Mouse (Mus musculus): Measurements from ENCODE around the gene Rorb. TPM values are rescaled to one million over a fixed set of nuclear protein-coding genes. Genes with fewer than 3 reads are reported as not detected.

Rorb gene
- polyA plus RNA-seq, 1 experiment: 22.4 TPM

DNA sequence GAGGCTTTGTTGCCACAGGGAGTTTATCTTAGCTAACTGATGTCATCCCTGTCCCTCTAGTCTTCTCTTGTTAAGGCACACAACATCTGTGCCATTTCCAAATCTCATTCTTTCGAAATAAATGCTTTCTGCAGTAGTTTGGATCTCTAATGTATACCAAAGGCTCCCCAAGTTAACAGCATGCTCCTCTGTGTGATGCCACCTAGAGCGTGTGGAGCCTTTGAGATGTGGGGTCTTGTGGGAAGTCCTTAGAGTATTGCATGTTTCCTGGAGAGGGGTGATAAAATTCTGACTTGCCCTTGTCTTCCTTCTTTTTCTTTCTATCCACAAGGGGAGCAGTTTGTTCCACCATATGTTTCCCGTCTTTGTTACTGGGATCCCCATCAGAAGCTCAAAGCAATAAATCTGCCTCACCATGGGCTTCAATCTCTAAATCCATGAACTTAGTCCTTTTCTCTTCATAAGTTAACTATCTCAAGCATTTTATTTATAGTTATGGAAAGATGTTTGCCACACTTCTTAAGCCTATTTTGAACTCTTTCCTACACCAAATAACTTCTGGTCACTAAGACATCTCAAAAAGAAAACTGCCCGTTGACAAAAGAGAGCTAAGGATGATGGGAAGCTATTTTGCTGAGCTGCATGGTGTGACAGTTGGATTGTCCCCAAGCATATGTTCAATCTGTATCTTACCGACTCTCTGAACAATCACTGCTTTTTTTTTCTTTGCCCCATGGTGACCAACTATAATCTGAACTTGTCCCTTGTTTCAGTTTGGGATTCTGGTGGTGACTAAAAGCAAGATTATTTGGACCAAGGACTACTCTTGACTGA lies 76.3 kb downstream of the Rorb start:
- Histone ChIP-seq H3K4me3 (ENCODE audit: insufficient read depth, low read length) (no peak overlapping the region), H3K27ac (ENCODE audit: insufficient read depth, low read length) (no peak overlapping the region), H3K4me1 (ENCODE audit: control insufficient read depth, insufficient read depth, low read length) (no peaks in the 10 kb centered on the region)
- TF ChIP-seq POLR2A (IDR thresholded peaks at IDR 0.05; ENCODE audit: extremely low read depth, insufficient read depth, low read length) (no peak), CTCF (IDR thresholded peaks at IDR 0.05; ENCODE audit: extremely low read depth, insufficient read depth, low read length) (no peak)

DNA sequence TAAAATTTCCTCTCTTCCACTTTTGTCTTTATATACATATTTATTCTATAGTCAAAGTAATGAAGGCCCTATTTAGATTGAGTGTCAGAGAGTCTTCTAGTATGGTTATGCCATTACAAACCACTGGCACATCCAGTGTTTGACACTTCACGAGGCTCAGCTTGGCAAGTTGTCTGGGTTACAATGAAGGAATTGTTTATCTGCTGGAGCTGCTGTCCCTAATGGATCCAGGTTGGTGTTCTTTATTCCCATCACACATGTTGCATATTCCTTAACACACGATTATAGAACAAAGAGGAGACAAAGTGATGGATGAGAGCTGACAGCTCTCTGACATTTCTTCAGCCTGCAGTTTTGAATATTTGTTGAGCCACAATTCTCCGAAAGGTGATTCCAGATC lies 77.0 kb downstream of the Rorb start:
- TF ChIP-seq CTCF (IDR thresholded peaks at IDR 0.05; ENCODE audit: extremely low read depth, insufficient read depth, low read length) (no peak), POLR2A (IDR thresholded peaks at IDR 0.05; ENCODE audit: extremely low read depth, insufficient read depth, low read length) (no peak)
- no peaks in the 10 kb centered on the region for H3K4me1 ChIP-seq (ENCODE audit: control insufficient read depth, insufficient read depth, low read length)
- no peak overlapping the region for H3K4me3 ChIP-seq (ENCODE audit: insufficient read depth, low read length)
- no peak overlapping the region for H3K27ac ChIP-seq (ENCODE audit: insufficient read depth, low read length)

DNA sequence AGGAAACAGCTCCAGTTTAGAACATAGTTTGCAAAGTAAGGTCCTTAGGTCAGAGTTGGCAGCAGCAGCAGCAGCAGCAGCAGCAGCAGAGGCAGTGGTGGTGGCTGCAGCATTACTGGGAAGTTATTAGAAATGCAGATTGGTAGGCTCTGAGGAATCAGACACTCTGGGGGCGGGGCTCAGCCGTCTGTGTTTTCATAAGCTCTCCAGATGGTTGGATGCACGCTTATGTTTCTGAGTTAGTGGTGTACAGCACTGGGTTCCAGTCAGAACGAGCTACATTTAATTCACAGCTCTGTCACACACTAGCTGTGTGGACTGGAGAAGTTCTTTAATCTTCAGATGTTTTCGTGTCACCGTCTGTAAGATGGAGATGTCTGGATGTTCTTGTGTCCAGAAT lies 105.9 kb downstream of the Rorb start:
- H3K27ac ChIP-seq (ENCODE audit: insufficient read depth, low read length): no peak overlapping the region
- H3K4me1 ChIP-seq (ENCODE audit: control insufficient read depth, insufficient read depth, low read length): no peaks in the 10 kb centered on the region; the same call in 1 of the 2 replicates
- H3K4me3 ChIP-seq (ENCODE audit: insufficient read depth, low read length): no peak overlapping the region
- TF ChIP-seq CTCF (IDR thresholded peaks at IDR 0.05; ENCODE audit: extremely low read depth, insufficient read depth, low read length) (no peak), POLR2A (IDR thresholded peaks at IDR 0.05; ENCODE audit: extremely low read depth, insufficient read depth, low read length) (no peak)

DNA sequence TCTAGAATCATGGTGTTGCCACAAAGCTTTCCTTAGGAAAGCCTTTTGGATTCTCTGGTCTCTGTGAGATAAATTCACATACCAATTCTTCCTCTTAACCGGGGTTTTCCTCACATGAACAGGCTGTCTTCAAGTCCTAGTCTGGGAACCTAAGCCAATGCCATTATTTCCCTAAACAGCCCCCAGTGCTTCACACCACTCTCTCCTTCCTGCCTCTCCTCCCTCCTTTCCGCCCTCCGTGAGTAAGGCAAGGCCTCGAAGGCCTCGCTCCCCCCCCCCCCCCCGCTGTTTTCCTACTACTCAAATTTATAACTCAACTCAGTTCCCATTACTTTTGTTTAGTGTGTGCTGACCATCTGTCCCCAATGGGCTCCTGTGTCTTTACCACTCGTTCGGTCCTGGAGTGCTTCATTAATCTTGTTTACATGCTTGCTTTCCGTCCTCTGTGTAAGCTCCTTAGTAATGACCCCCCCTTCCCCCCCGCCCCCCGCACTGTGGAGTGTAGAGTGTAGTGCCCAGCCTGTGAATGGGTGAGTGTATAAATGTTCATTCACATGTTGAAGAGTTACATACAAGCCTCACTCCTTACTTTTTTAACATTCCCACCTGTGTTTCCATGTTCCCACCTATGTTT lies 106.9 kb downstream of the Rorb start:
- TF ChIP-seq CTCF (IDR thresholded peaks at IDR 0.05; ENCODE audit: extremely low read depth, insufficient read depth, low read length) (no peak), POLR2A (IDR thresholded peaks at IDR 0.05; ENCODE audit: extremely low read depth, insufficient read depth, low read length) (no peak)
- H3K27ac ChIP-seq (ENCODE audit: insufficient read depth, low read length): no peak overlapping the region
- no peaks in the 10 kb centered on the region; the same call in 1 of the 2 replicates for H3K4me1 ChIP-seq (ENCODE audit: control insufficient read depth, insufficient read depth, low read length)
- no peak overlapping the region for H3K4me3 ChIP-seq (ENCODE audit: insufficient read depth, low read length)

DNA sequence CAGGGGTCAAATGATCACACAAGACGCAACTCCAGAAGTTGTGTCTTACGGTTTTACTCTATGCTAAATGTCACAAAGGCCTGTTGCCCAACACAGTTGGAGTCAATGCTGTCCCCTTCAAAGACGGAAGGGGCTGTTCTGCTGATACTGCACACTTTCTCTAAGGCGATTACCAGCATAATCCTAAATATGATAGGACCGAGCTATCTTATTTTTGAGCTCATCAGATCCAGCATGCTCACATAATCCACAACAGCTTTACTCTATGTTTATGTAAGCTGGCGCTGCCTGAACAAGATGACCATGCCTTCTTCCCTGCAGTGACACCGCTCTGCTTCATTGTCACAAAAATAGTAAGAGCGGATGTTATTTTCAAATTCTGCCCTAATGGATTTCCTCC lies 112.0 kb downstream of the Rorb start:
- TF ChIP-seq CTCF (IDR thresholded peaks at IDR 0.05; ENCODE audit: extremely low read depth, insufficient read depth, low read length): no peak
- no peak for TF ChIP-seq POLR2A (IDR thresholded peaks at IDR 0.05; ENCODE audit: extremely low read depth, insufficient read depth, low read length)
- Histone ChIP-seq H3K4me1 (ENCODE audit: control insufficient read depth, insufficient read depth, low read length) (no peaks in the 10 kb centered on the region; the same call in 1 of the 2 replicates), H3K27ac (ENCODE audit: insufficient read depth, low read length) (no peak overlapping the region), H3K4me3 (ENCODE audit: insufficient read depth, low read length) (no peak overlapping the region)

DNA sequence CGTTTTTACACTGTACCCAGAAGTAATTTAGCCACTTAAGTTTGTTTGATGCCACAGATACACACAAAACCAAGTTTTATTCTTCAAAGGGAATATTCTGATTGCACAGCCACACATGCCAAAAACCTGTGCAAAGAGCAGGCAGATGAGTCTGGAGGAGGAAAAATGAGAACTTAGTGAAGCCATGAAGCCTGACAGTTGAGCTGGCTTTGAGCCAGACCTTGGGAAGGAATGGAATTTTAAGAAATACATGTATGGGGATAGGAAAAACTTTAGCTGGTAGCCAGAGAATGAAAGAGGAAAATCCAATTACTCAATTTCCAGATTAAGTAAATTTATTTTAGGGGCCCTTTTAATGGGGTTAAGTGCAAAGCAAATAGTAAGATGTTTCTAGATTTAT lies 113.3 kb downstream of the Rorb start:
- no peak overlapping the region for H3K4me3 ChIP-seq (ENCODE audit: insufficient read depth, low read length)
- TF ChIP-seq CTCF (IDR thresholded peaks at IDR 0.05; ENCODE audit: extremely low read depth, insufficient read depth, low read length) (no peak), POLR2A (IDR thresholded peaks at IDR 0.05; ENCODE audit: extremely low read depth, insufficient read depth, low read length) (no peak)
- no peak overlapping the region for H3K27ac ChIP-seq (ENCODE audit: insufficient read depth, low read length)
- no peaks in the 10 kb centered on the region; the same call in 1 of the 2 replicates for H3K4me1 ChIP-seq (ENCODE audit: control insufficient read depth, insufficient read depth, low read length)

DNA sequence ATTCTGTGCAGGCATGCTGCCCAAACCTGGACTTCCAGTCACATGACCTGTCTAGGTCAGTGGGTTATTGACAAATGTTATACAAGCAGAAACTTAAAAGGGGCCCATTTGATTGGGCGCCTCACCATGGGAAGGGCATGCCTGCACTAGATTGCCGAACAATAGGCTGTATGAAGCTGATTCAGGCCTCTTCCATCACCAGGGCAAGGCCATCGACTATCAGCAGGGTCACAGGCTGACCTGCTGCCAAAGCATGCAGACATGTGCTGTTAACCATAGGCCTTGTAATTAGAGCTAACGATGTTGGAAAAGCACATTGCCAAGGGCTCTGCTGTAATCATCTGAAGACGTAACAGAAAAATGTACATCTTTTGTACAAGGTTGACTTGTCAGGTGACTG lies 131.0 kb downstream of the Rorb start:
- H3K27ac ChIP-seq (ENCODE audit: insufficient read depth, low read length): no peak overlapping the region
- TF ChIP-seq CTCF (IDR thresholded peaks at IDR 0.05; ENCODE audit: extremely low read depth, insufficient read depth, low read length) (no peak), POLR2A (IDR thresholded peaks at IDR 0.05; ENCODE audit: extremely low read depth, insufficient read depth, low read length) (no peak)
- no peaks in the 10 kb centered on the region for H3K4me1 ChIP-seq (ENCODE audit: control insufficient read depth, insufficient read depth, low read length)
- H3K4me3 ChIP-seq (ENCODE audit: insufficient read depth, low read length): no peak overlapping the region

DNA sequence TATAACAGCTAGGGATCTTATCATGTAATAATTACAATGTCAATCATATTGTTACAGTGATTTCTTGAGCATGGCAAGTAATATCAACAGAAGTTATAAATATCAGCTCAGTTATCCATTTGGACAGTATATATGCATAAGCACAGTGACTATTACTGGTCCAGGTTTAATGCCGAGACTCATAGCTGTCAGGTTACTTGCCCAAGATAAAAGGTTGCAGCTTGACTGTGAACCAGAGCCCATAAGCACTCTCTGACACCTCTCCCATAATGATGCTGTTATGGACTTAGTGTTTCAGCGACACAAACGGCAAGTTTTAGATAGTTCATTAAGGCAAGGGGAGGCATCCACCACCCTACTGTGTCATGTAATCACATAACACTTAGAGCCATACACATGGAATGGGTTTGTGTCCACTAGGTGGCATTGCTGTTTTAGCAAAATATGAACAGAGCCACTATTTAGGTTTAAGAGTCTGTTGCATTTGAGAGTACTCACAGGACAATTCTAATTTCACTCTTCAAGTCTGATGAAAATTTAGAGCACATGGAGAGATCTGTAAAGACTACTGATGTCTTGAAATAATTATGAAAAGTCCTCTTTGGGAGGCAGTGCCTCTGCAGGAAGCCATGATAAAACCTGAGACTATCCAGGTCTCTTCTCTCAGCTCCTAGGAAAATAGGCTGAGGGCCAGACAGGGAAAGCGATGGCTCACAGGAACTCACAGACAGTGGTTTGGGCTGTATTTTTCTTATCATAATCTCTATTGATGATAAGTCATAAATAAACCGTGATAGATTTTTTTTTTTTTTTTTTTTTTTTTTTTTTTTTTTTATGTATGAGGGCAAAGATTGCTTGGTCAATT lies 136.0 kb downstream of the Rorb start:
- Histone ChIP-seq H3K27ac (ENCODE audit: insufficient read depth, low read length) (no peak overlapping the region), H3K4me1 (ENCODE audit: control insufficient read depth, insufficient read depth, low read length) (peaks cover 1% of the 10 kb centered on the region; the same call in 1 of the 2 replicates), H3K4me3 (ENCODE audit: insufficient read depth, low read length) (no peak overlapping the region)
- peak; percentile 37; the same call in 1 of the 2 replicates for TF ChIP-seq CTCF (IDR thresholded peaks at IDR 0.05; ENCODE audit: extremely low read depth, insufficient read depth, low read length)
- no peak for TF ChIP-seq POLR2A (IDR thresholded peaks at IDR 0.05; ENCODE audit: extremely low read depth, insufficient read depth, low read length)

DNA sequence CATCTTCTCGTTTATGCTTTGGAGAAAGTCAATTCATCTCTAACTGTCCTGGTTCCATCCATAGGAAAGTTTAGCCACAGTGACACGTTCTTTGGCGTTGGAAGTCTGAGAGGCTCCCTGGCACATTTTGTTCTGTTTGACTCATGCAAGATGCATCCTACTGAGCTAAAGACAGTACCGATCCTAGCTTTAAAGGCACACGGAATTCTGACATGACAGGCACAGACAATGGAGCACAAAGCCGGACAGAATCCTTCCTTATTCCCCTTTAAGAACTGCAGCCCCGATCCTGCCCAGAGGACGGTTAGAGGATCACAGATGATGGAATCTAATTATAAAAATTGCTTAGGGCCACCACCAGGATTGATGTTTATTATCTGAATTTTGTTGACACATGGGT lies 141.6 kb downstream of the Rorb start:
- no peak overlapping the region for H3K4me3 ChIP-seq (ENCODE audit: insufficient read depth, low read length)
- peaks cover 3% of the 10 kb centered on the region; the same call in 1 of the 2 replicates for H3K4me1 ChIP-seq (ENCODE audit: control insufficient read depth, insufficient read depth, low read length)
- peak overlapping the region; percentile 40; the same call in 1 of the 2 replicates for H3K27ac ChIP-seq (ENCODE audit: insufficient read depth, low read length)
- TF ChIP-seq POLR2A (IDR thresholded peaks at IDR 0.05; ENCODE audit: extremely low read depth, insufficient read depth, low read length) (no peak), CTCF (IDR thresholded peaks at IDR 0.05; ENCODE audit: extremely low read depth, insufficient read depth, low read length) (no peak)
